8 mouse cellular contexts compared by ENCODE assay signal in genomic region chr13:12542006-12542981, GRCm38 (mm10). TPM values are rescaled to one million over a fixed set of nuclear protein-coding genes. Genes with fewer than 3 reads are reported as not detected.
DNase-seq lines count a peak whose midpoint lies in the region; ATAC-seq and TF ChIP-seq lines count a peak whose summit lies in the region.

No protein-coding gene starts in this region.

- H3K9me3 ChIP-seq in neural tube, embryonic 14.5 days (ENCODE audit: control insufficient read depth, low read length): no peaks in the 10 kb centered on the region

- 0 out of 2 replicates have a peak, but pooled peaks have one; percentile 10 for TF ChIP-seq CTCF in lung, adult 2 months (IDR thresholded peaks at IDR 0.05; ENCODE audit: insufficient read depth, low read length)

- peak; percentile 31; the same call in 1 of the 2 replicates for ATAC-seq in neural tube, embryonic 14.5 days (ENCODE audit: low read depth)

- H3K4me1 ChIP-seq in lung, adult 2 months (ENCODE audit: control insufficient read depth, insufficient read depth, low read length): no peaks in the 10 kb centered on the region
- H3K4me1 ChIP-seq in neural tube, embryonic 14.5 days (ENCODE audit: control insufficient read depth, insufficient read depth, low read length): no peaks in the 10 kb centered on the region

- TF ChIP-seq POLR2A in lung, adult 2 months (IDR thresholded peaks at IDR 0.05; ENCODE audit: borderline replicate concordance, extremely low read depth, low read depth, low read length): no peak

- H3K27ac ChIP-seq in neural tube, embryonic 14.5 days (ENCODE audit: low read depth, low read length): no peak overlapping the region

- DNase-seq in right cerebral cortex, postnatal 10 days (ENCODE audit: low spot score in 2 of 2): peak; percentile 43 to 51
- DNase-seq in right cerebral cortex, postnatal 36 days (ENCODE audit: low spot score in 2 of 2): no peak
- DNase-seq in embryo, embryonic 10.5 days (ENCODE audit: low spot score): peak; percentile 87
- DNase-seq in heart, adult 9 months (ENCODE audit: low spot score in 2 of 2): peak; percentile 23 to 47
- peak; percentile 59 to 64 for DNase-seq in kidney, adult 8-10 months
- DNase-seq in lung, adult 2 months: peak; percentile 69
- DNase-seq in urinary bladder, postnatal 25 days (ENCODE audit: low spot score): peak; percentile 49

- no peak overlapping the region for H3K4me3 ChIP-seq in lung, adult 2 months (replicated peaks; ENCODE audit: extremely low read depth, low read depth, low read length)
- no peak overlapping the region; the same call in 1 of the 2 replicates for H3K4me3 ChIP-seq in neural tube, embryonic 14.5 days (ENCODE audit: low read depth, low read length)

- H3K36me3 ChIP-seq in neural tube, embryonic 14.5 days (ENCODE audit: control insufficient read depth, insufficient read depth, low read length): no peaks in the 10 kb centered on the region

- H3K9ac ChIP-seq in neural tube, embryonic 14.5 days (replicated peaks; ENCODE audit: low read depth, low read length): no peak overlapping the region

- 0 out of 2 replicates have a peak overlapping the region, but pooled peaks have one; percentile 17 for H3K4me2 ChIP-seq in neural tube, embryonic 14.5 days (ENCODE audit: low read depth, low read length)

- no peaks in the 10 kb centered on the region for H3K27me3 ChIP-seq in neural tube, embryonic 14.5 days (ENCODE audit: control insufficient read depth, insufficient read depth, low read length)

- 4% methylated on average over 23 of the region's 23 CpGs for WGBS in lung, adult 2 months
- 9% methylated on average over 23 of the region's 23 CpGs for WGBS in neural tube, embryonic 14.5 days

RNA-seq across cellular contexts. Expression of gene Edaradd, which starts 22.1 kb away (rescaled TPM):
- polyA plus RNA-seq in lung, adult 2 months (2012; rRNA removed): 0.28 and 0.53 TPM in 2 replicates
- polyA plus RNA-seq in neural tube, embryonic 14.5 days (2014; fragmentation: Nextera tagmentation; extraction: Ambion mirVana): 1.6 TPM in 2 replicates

RNA-seq across cellular contexts. Expression of gene Ero1lb, which starts 23.4 kb away (rescaled TPM):
- 4.1 and 5.3 TPM in 2 replicates for polyA plus RNA-seq in lung, adult 2 months (2012; rRNA removed)
- polyA plus RNA-seq in neural tube, embryonic 14.5 days (2014; fragmentation: Nextera tagmentation; extraction: Ambion mirVana): 20.5 and 21.9 TPM in 2 replicates

Comparison
In these comparisons a context has a peak if more than half of its experiments do, and no peak if none do; other contexts are left out.
1. DNase-seq: peak in right cerebral cortex, postnatal 10 days (2 of 2), embryo, embryonic 10.5 days (single experiment), heart, adult 9 months (2 of 2), kidney, adult 8-10 months (2 of 2), lung, adult 2 months (single experiment) and urinary bladder, postnatal 25 days (single experiment); none in right cerebral cortex, postnatal 36 days (0 of 2).